ENCODE assay signal across 16 mouse cellular contexts in the genomic region with DNA sequence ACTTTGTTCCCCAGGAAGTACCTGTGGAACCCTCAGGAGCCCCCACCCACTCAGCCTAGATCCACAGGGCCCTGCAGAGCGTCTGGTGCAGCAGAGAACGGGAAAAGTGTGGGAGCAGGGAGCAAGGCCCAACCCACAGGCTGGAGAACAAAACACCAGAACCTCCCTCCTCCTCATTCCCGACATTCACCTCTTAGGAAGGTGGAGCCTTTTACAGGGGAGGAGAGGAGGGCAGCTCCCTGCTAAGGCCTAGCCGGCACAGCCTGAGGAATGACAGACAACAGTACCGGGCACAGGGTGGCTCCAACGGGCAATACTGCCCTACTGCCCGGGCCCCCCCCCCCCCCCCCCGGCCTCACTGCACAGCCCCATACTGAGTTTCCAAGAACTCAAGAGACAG. TPM values are rescaled to one million over a fixed set of nuclear protein-coding genes. Genes with fewer than 3 reads are reported as not detected.
DNase-seq lines count a peak whose midpoint lies in the region; ATAC-seq and TF ChIP-seq lines count a peak whose summit lies in the region.
"Had no signal": no experiment of that assay in that cellular context is flagged by ENCODE, and none has a peak within 500 bp of the region (broad histone marks: within the 10 kb centered on the region; RNA-seq: fewer than 3 reads in every experiment).

No protein-coding gene starts in this region.

- peaks cover 10% of the 10 kb centered on the region for H3K36me3 ChIP-seq in hindbrain, embryonic 10.5 days
- H3K36me3 ChIP-seq in hindbrain, embryonic 12.5 days, result no peaks in the 10 kb centered on the region
- H3K36me3 ChIP-seq in neural tube, embryonic 13.5 days, result no peaks in the 10 kb centered on the region
- H3K36me3 ChIP-seq in neural tube, embryonic 15.5 days, result no peaks in the 10 kb centered on the region
- H3K36me3 ChIP-seq in stomach, postnatal 0 days (ENCODE audit: control insufficient read depth, insufficient read depth, low read length), result no peaks in the 10 kb centered on the region
- H3K36me3 ChIP-seq in liver, embryonic 11.5 days (ENCODE audit: control insufficient read depth, insufficient read depth, low read length), result no peaks in the 10 kb centered on the region
- H3K36me3 ChIP-seq: forebrain, embryonic 12.5 days; hindbrain, embryonic 13.5 days had no signal

- DNase-seq in hindbrain, embryonic 10.5 days (ENCODE audit: low spot score), result no peak
- DNase-seq in brain, adult 2 months (ENCODE audit: low read depth, low spot score), result peak; percentile 61
- peak; percentile 52 for DNase-seq in stomach, postnatal 0 days (ENCODE audit: low spot score)
- DNase-seq in ovary, adult 18-20 months (ENCODE audit: low spot score), result no peak
- no peak for DNase-seq in liver, embryonic 11.5 days (ENCODE audit: low spot score)
- DNase-seq: adrenal gland, postnatal 25 days; cerebellum, postnatal 36 days; kidney, adult 11 months; liver; right cerebral cortex, adult 18-20 months had no signal

- H3K9ac ChIP-seq in hindbrain, embryonic 12.5 days, result no peak overlapping the region
- 0 out of 2 replicates have a peak overlapping the region, but pooled peaks have one; percentile 28 for H3K9ac ChIP-seq in neural tube, embryonic 13.5 days
- no peak overlapping the region for H3K9ac ChIP-seq in neural tube, embryonic 15.5 days (replicated peaks)
- H3K9ac ChIP-seq in stomach, postnatal 0 days (ENCODE audit: low read length), result peak overlapping the region; percentile 13; the same call in 1 of the 2 replicates
- H3K9ac ChIP-seq in liver, embryonic 11.5 days (ENCODE audit: low read depth, low read length), result no peak overlapping the region
- H3K9ac ChIP-seq: forebrain, embryonic 12.5 days; hindbrain, embryonic 13.5 days had no signal

- H3K27ac ChIP-seq in hindbrain, embryonic 10.5 days, result peak overlapping the region; percentile 54
- no peak overlapping the region for H3K27ac ChIP-seq in hindbrain, embryonic 12.5 days
- H3K27ac ChIP-seq in neural tube, embryonic 13.5 days (replicated peaks), result no peak overlapping the region
- H3K27ac ChIP-seq in neural tube, embryonic 15.5 days (replicated peaks), result no peak overlapping the region
- no peak overlapping the region for H3K27ac ChIP-seq in stomach, postnatal 0 days (replicated peaks)
- H3K27ac ChIP-seq in liver, embryonic 11.5 days (ENCODE audit: low read depth, low read length), result no peak overlapping the region
- H3K27ac ChIP-seq: hindbrain, embryonic 13.5 days had no signal

- peaks cover 99% of the 10 kb centered on the region for H3K4me1 ChIP-seq in hindbrain, embryonic 10.5 days (replicated peaks)
- peaks cover 91% of the 10 kb centered on the region for H3K4me1 ChIP-seq in hindbrain, embryonic 12.5 days
- H3K4me1 ChIP-seq in neural tube, embryonic 13.5 days (replicated peaks), result peaks cover 94% of the 10 kb centered on the region
- peaks cover 96% of the 10 kb centered on the region for H3K4me1 ChIP-seq in neural tube, embryonic 15.5 days
- peaks cover 10% of the 10 kb centered on the region for H3K4me1 ChIP-seq in stomach, postnatal 0 days (replicated peaks; ENCODE audit: control insufficient read depth, insufficient read depth)
- H3K4me1 ChIP-seq in liver, embryonic 11.5 days (replicated peaks; ENCODE audit: control insufficient read depth, insufficient read depth, low read length), result peaks cover 13% of the 10 kb centered on the region

- H3K4me2 ChIP-seq in hindbrain, embryonic 12.5 days (replicated peaks), result no peak overlapping the region
- H3K4me2 ChIP-seq in neural tube, embryonic 13.5 days, result no peak overlapping the region
- H3K4me2 ChIP-seq in neural tube, embryonic 15.5 days, result no peak overlapping the region
- H3K4me2 ChIP-seq in stomach, postnatal 0 days (replicated peaks; ENCODE audit: low read depth), result no peak overlapping the region; the same call in 1 of the 2 replicates
- no peak overlapping the region for H3K4me2 ChIP-seq in liver, embryonic 11.5 days
- H3K4me2 ChIP-seq: forebrain, embryonic 12.5 days; hindbrain, embryonic 13.5 days had no signal

- no peak for TF ChIP-seq EP300 in stomach, postnatal 0 days (optimal IDR thresholded peaks at IDR 0.05)

- no peak overlapping the region for H3K4me3 ChIP-seq in hindbrain, embryonic 10.5 days
- no peak overlapping the region for H3K4me3 ChIP-seq in hindbrain, embryonic 12.5 days
- H3K4me3 ChIP-seq in neural tube, embryonic 13.5 days, result no peak overlapping the region
- no peak overlapping the region for H3K4me3 ChIP-seq in neural tube, embryonic 15.5 days (replicated peaks)
- H3K4me3 ChIP-seq in stomach, postnatal 0 days (ENCODE audit: low read depth, low read length), result no peak overlapping the region
- no peak overlapping the region for H3K4me3 ChIP-seq in liver, embryonic 11.5 days (ENCODE audit: low read depth, low read length)
- H3K4me3 ChIP-seq: forebrain, embryonic 12.5 days; hindbrain, embryonic 13.5 days had no signal

- 32% methylated on average over 7 of the region's 8 CpGs for WGBS in hindbrain, embryonic 10.5 days
- WGBS in hindbrain, embryonic 12.5 days, result 33% methylated on average over 5 of the region's 8 CpGs
- 43% methylated on average over 8 of the region's 8 CpGs for WGBS in neural tube, embryonic 13.5 days
- WGBS in neural tube, embryonic 15.5 days, result 34% methylated on average over 7 of the region's 8 CpGs
- WGBS in stomach, postnatal 0 days, result 28% methylated on average over 7 of the region's 8 CpGs
- WGBS in liver, embryonic 11.5 days, result 55% methylated on average over 8 of the region's 8 CpGs

- no peak for TF ChIP-seq CTCF in stomach, postnatal 0 days (IDR thresholded peaks at IDR 0.05; ENCODE audit: low read depth)

- no peaks in the 10 kb centered on the region for H3K27me3 ChIP-seq in hindbrain, embryonic 10.5 days (ENCODE audit: insufficient read depth, poor library complexity, severe bottlenecking)
- H3K27me3 ChIP-seq in hindbrain, embryonic 12.5 days, result no peaks in the 10 kb centered on the region
- H3K27me3 ChIP-seq in neural tube, embryonic 13.5 days, result no peaks in the 10 kb centered on the region
- H3K27me3 ChIP-seq in neural tube, embryonic 15.5 days (replicated peaks), result no peaks in the 10 kb centered on the region
- no peaks in the 10 kb centered on the region for H3K27me3 ChIP-seq in stomach, postnatal 0 days (ENCODE audit: control insufficient read depth, insufficient read depth, low read length)
- H3K27me3 ChIP-seq in liver, embryonic 11.5 days (replicated peaks; ENCODE audit: control insufficient read depth, insufficient read depth, low read length), result no peaks in the 10 kb centered on the region
- H3K27me3 ChIP-seq: forebrain, embryonic 12.5 days; hindbrain, embryonic 13.5 days had no signal

- no peaks in the 10 kb centered on the region for H3K9me3 ChIP-seq in hindbrain, embryonic 10.5 days
- H3K9me3 ChIP-seq in hindbrain, embryonic 12.5 days (replicated peaks), result no peaks in the 10 kb centered on the region
- H3K9me3 ChIP-seq in neural tube, embryonic 13.5 days, result no peaks in the 10 kb centered on the region
- H3K9me3 ChIP-seq in neural tube, embryonic 15.5 days (replicated peaks), result no peaks in the 10 kb centered on the region
- no peaks in the 10 kb centered on the region for H3K9me3 ChIP-seq in stomach, postnatal 0 days (ENCODE audit: control insufficient read depth, low read length)
- no peaks in the 10 kb centered on the region for H3K9me3 ChIP-seq in liver, embryonic 11.5 days (ENCODE audit: control insufficient read depth, low read length)
- H3K9me3 ChIP-seq: forebrain, embryonic 12.5 days; hindbrain, embryonic 13.5 days had no signal

- ATAC-seq in hindbrain, embryonic 12.5 days (ENCODE audit: low FRiP score), result no peak
- no peak for ATAC-seq in neural tube, embryonic 13.5 days (ENCODE audit: low read depth)
- no peak for ATAC-seq in neural tube, embryonic 15.5 days (ENCODE audit: low FRiP score)
- ATAC-seq in stomach, postnatal 0 days (ENCODE audit: low FRiP score, low TSS enrichment), result peak; percentile 72
- ATAC-seq in liver, embryonic 11.5 days (replicated peaks; ENCODE audit: low FRiP score), result no peak
- ATAC-seq: CD4-positive, CD25-positive, alpha-beta regulatory T cell, adult 4 months had no signal

RNA-seq across cellular contexts. Expression of a gene that starts 44.0 kb away (rescaled TPM):
- 2.9 and 3.3 TPM in 2 replicates for polyA plus RNA-seq in hindbrain, embryonic 10.5 days (2016; fragmentation: Nextera tagmentation; extraction: Ambion mirVana)
- polyA plus RNA-seq in hindbrain, embryonic 12.5 days (2016; fragmentation: Nextera tagmentation; extraction: Ambion mirVana), result 2.9 and 3.6 TPM in 2 replicates
- 3.7 and 4.2 TPM in 2 replicates for polyA plus RNA-seq in neural tube, embryonic 13.5 days (2015; fragmentation: Nextera tagmentation; extraction: Ambion mirVana)
- polyA plus RNA-seq in neural tube, embryonic 15.5 days (2015; fragmentation: Nextera tagmentation; extraction: Ambion mirVana), result 2.4 and 2.7 TPM in 2 replicates
- 1.6 TPM in 2 replicates for polyA plus RNA-seq in stomach, postnatal 0 days (2015; fragmentation: Nextera tagmentation; extraction: Ambion mirVana)
- polyA plus RNA-seq in liver, embryonic 11.5 days (2014; fragmentation: Nextera tagmentation; extraction: Ambion mirVana), result 4.3 and 5.2 TPM in 2 replicates

RNA-seq across cellular contexts. Expression of a gene that starts 44.2 kb away (rescaled TPM):
- 76.9 and 82.1 TPM in 2 replicates for polyA plus RNA-seq in hindbrain, embryonic 10.5 days (2016; fragmentation: Nextera tagmentation; extraction: Ambion mirVana)
- 108 and 118 TPM in 2 replicates for polyA plus RNA-seq in hindbrain, embryonic 12.5 days (2016; fragmentation: Nextera tagmentation; extraction: Ambion mirVana)
- polyA plus RNA-seq in neural tube, embryonic 13.5 days (2015; fragmentation: Nextera tagmentation; extraction: Ambion mirVana), result 107 and 109 TPM in 2 replicates
- polyA plus RNA-seq in neural tube, embryonic 15.5 days (2015; fragmentation: Nextera tagmentation; extraction: Ambion mirVana), result 97.5 and 98.3 TPM in 2 replicates
- polyA plus RNA-seq in stomach, postnatal 0 days (2015; fragmentation: Nextera tagmentation; extraction: Ambion mirVana), result 54.5 and 56.2 TPM in 2 replicates
- 73.3 and 77.0 TPM in 2 replicates for polyA plus RNA-seq in liver, embryonic 11.5 days (2014; fragmentation: Nextera tagmentation; extraction: Ambion mirVana)

RNA-seq across cellular contexts. Expression of a gene that starts 51.9 kb away (rescaled TPM):
- polyA plus RNA-seq in hindbrain, embryonic 10.5 days (2016; fragmentation: Nextera tagmentation; extraction: Ambion mirVana), result 14.3 and 16.0 TPM in 2 replicates
- 15.2 and 16.3 TPM in 2 replicates for polyA plus RNA-seq in hindbrain, embryonic 12.5 days (2016; fragmentation: Nextera tagmentation; extraction: Ambion mirVana)
- 14.5 and 15.8 TPM in 2 replicates for polyA plus RNA-seq in neural tube, embryonic 13.5 days (2015; fragmentation: Nextera tagmentation; extraction: Ambion mirVana)
- 10.5 and 11.9 TPM in 2 replicates for polyA plus RNA-seq in neural tube, embryonic 15.5 days (2015; fragmentation: Nextera tagmentation; extraction: Ambion mirVana)
- polyA plus RNA-seq in stomach, postnatal 0 days (2015; fragmentation: Nextera tagmentation; extraction: Ambion mirVana), result 6.7 and 7.0 TPM in 2 replicates
- 5.9 and 7.4 TPM in 2 replicates for polyA plus RNA-seq in liver, embryonic 11.5 days (2014; fragmentation: Nextera tagmentation; extraction: Ambion mirVana)

Comparison
In these comparisons a context has a peak if more than half of its experiments do, and no peak if none do; other contexts are left out.
1. H3K9ac ChIP-seq: peak in neural tube, embryonic 13.5 days (single experiment) and stomach, postnatal 0 days (single experiment); none in hindbrain, embryonic 12.5 days (single experiment), neural tube, embryonic 15.5 days (single experiment) and liver, embryonic 11.5 days (single experiment).
2. DNase-seq: peak in brain, adult 2 months (single experiment) and stomach, postnatal 0 days (single experiment); none in hindbrain, embryonic 10.5 days (single experiment), ovary, adult 18-20 months (single experiment) and liver, embryonic 11.5 days (single experiment).